Mouse (Mus musculus): ENCODE results near the gene Flna. TPM values are rescaled to one million over a fixed set of nuclear protein-coding genes. Genes with fewer than 3 reads are reported as not detected.

Flna gene
- polyA plus RNA-seq, 1 experiment from 2014 or later = 155 TPM

DNA sequence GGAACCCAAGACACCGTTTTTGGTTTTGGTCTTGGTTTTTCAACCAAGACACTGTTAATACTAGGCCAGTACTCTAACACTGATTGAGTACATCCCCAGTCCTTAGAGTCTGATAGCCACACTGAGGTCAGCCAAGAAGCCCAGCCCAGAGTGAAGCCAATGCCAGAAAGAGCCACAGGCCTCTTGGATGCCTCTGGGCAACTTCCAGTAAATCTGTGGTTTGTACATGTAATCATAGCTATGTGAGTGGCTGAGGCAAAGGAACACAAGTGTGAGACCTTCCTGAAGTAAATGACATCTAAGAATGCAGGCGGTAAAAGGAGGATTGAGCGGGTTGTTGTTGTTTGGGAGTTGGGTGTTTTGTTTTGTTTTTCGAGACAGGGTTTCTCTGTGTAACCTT lies 31.1 kb downstream of the Flna start:
- Histone ChIP-seq H3K4me2 (replicated peaks; ENCODE audit: low read depth) (no peak overlapping the region), H3K4me1 (replicated peaks; ENCODE audit: control insufficient read depth, insufficient read depth, low read length) (no peaks in the 10 kb centered on the region), H3K36me3 (ENCODE audit: control insufficient read depth, insufficient read depth) (peaks cover 3% of the 10 kb centered on the region; the same call in 1 of the 2 replicates), H3K27me3 (replicated peaks; ENCODE audit: control insufficient read depth, insufficient read depth, low read length) (no peaks in the 10 kb centered on the region), H3K9me3 (ENCODE audit: control insufficient read depth) (no peaks in the 10 kb centered on the region), H3K27ac (ENCODE audit: low read depth, low read length) (no peak overlapping the region), H3K9ac (ENCODE audit: low read depth, low read length) (no peak overlapping the region), H3K4me3 (ENCODE audit: low read depth, low read length) (no peak overlapping the region)
- no peak for TF ChIP-seq CTCF (IDR thresholded peaks at IDR 0.05; ENCODE audit: low read depth)
- WGBS = 94% methylated on average over 4 of the region's 4 CpGs
- ATAC-seq = no peak

- no peaks in the 10 kb centered on the region for H3K9me3 ChIP-seq (ENCODE audit: control insufficient read depth)
- no peak for ATAC-seq
- H3K4me1 ChIP-seq (replicated peaks; ENCODE audit: control insufficient read depth, insufficient read depth, low read length) = no peaks in the 10 kb centered on the region
- no peak overlapping the region for H3K9ac ChIP-seq (ENCODE audit: low read depth, low read length)
- no peaks in the 10 kb centered on the region for H3K27me3 ChIP-seq (replicated peaks; ENCODE audit: control insufficient read depth, insufficient read depth, low read length)
- TF ChIP-seq CTCF (IDR thresholded peaks at IDR 0.05; ENCODE audit: low read depth) = no peak
- H3K27ac ChIP-seq (ENCODE audit: low read depth, low read length) = no peak overlapping the region
- 81% methylated on average over 2 of the region's 2 CpGs for WGBS
- no peak overlapping the region for H3K4me2 ChIP-seq (replicated peaks; ENCODE audit: low read depth)
- H3K4me3 ChIP-seq (ENCODE audit: low read depth, low read length) = no peak overlapping the region
- no peaks in the 10 kb centered on the region for H3K36me3 ChIP-seq (ENCODE audit: control insufficient read depth, insufficient read depth)
These were observed 46.1 kb downstream of the Flna start for GRCm38 (mm10) chrX:74203556-74203955.

DNA sequence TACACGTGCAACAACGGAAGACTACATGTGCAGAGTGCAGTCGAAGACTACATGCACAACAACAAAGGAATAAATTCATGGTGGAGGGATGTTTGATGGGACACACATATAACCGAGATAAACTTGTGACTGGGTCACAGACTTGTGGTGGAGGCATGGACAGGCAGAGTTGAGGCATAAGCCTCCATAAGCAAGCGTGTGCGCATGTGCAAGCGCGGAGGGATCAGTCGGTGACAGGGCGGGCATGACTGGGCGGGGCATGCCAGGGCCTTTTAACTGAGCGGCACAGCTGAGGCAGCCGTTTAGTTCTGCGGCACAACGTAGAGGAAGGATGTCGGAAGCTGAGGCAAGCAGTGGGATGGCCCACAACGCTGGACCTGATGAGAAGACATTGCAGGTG lies 72.7 kb downstream of the Flna start, which contains the start of gene Tktl1:
Gene Tktl1, plus strand, starts transcription at position 301 of the 400 bp plus-strand sequence.
- TF ChIP-seq CTCF (IDR thresholded peaks at IDR 0.05; ENCODE audit: low read depth) = no peak
- 89% methylated on average over 17 of the region's 17 CpGs for WGBS
- Histone ChIP-seq H3K4me3 (ENCODE audit: low read depth, low read length) (no peak within 1 kb of the TSS), H3K4me1 (replicated peaks; ENCODE audit: control insufficient read depth, insufficient read depth, low read length) (no peaks in the 10 kb centered on the region), H3K36me3 (ENCODE audit: control insufficient read depth, insufficient read depth) (no peaks in the 10 kb centered on the region), H3K27me3 (replicated peaks; ENCODE audit: control insufficient read depth, insufficient read depth, low read length) (no peaks in the 10 kb centered on the region), H3K9ac (ENCODE audit: low read depth, low read length) (no peak within 1 kb of the TSS), H3K9me3 (ENCODE audit: control insufficient read depth) (no peaks in the 10 kb centered on the region), H3K4me2 (replicated peaks; ENCODE audit: low read depth) (no peak within 1 kb of the TSS), H3K27ac (ENCODE audit: low read depth, low read length) (no peak within 1 kb of the TSS)
- no peak for ATAC-seq

Small RNA genes lying within 50 kb of the gene (microRNA-seq; reads per million reads assigned to microRNA genes)
- 1.1 reads per million for gene Mir7091

Other genes starting within 250 kb of the Flna start
- 21.6 and 22.7 TPM in 2 replicates for gene Irak1, start 225.9 kb downstream of the Flna start, polyA plus RNA-seq (2015; fragmentation: Nextera tagmentation; extraction: Ambion mirVana)
- not detected in 2 replicates for gene Opn1mw, start 122.4 kb downstream of the Flna start, polyA plus RNA-seq (2015; fragmentation: Nextera tagmentation; extraction: Ambion mirVana)
- gene Mecp2, start 114.5 kb downstream of the Flna start, polyA plus RNA-seq (2015; fragmentation: Nextera tagmentation; extraction: Ambion mirVana) = 7.9 and 8.5 TPM in 2 replicates
- gene Tex28, start 82.0 kb downstream of the Flna start, polyA plus RNA-seq (2015; fragmentation: Nextera tagmentation; extraction: Ambion mirVana) = not detected in 2 replicates
- gene Tktl1, start 72.6 kb downstream of the Flna start, polyA plus RNA-seq (2015; fragmentation: Nextera tagmentation; extraction: Ambion mirVana) = not detected in 2 replicates
- 13.8 and 14.6 TPM in 2 replicates for gene Emd, start 4.9 kb upstream of the Flna start, polyA plus RNA-seq (2015; fragmentation: Nextera tagmentation; extraction: Ambion mirVana)
- 485 and 521 TPM in 2 replicates for gene Rpl10, start 21.0 kb upstream of the Flna start, polyA plus RNA-seq (2015; fragmentation: Nextera tagmentation; extraction: Ambion mirVana)
- 64.0 and 64.8 TPM in 2 replicates for gene Taz, start 32.1 kb upstream of the Flna start, polyA plus RNA-seq (2015; fragmentation: Nextera tagmentation; extraction: Ambion mirVana)
- gene Dnase1l1, start 32.5 kb upstream of the Flna start, polyA plus RNA-seq (2015; fragmentation: Nextera tagmentation; extraction: Ambion mirVana) = 24.7 and 26.2 TPM in 2 replicates
- gene Atp6ap1, start 47.3 kb upstream of the Flna start, polyA plus RNA-seq (2015; fragmentation: Nextera tagmentation; extraction: Ambion mirVana) = 111 and 115 TPM in 2 replicates
- 63.9 and 72.4 TPM in 2 replicates for gene Gdi1, start 55.2 kb upstream of the Flna start, polyA plus RNA-seq (2015; fragmentation: Nextera tagmentation; extraction: Ambion mirVana)
- 35.6 and 42.9 TPM in 2 replicates for gene Fam50a, start 63.2 kb upstream of the Flna start, polyA plus RNA-seq (2015; fragmentation: Nextera tagmentation; extraction: Ambion mirVana)
- gene Plxna3, start 79.2 kb upstream of the Flna start, polyA plus RNA-seq (2015; fragmentation: Nextera tagmentation; extraction: Ambion mirVana) = 0.93 and 1.3 TPM in 2 replicates
- gene Lage3, start 103.8 kb upstream of the Flna start, polyA plus RNA-seq (2015; fragmentation: Nextera tagmentation; extraction: Ambion mirVana) = 58.3 and 62.2 TPM in 2 replicates
- 77.4 and 78.1 TPM in 2 replicates for gene Ubl4a, start 123.4 kb upstream of the Flna start, polyA plus RNA-seq (2015; fragmentation: Nextera tagmentation; extraction: Ambion mirVana)
- 16.9 and 18.3 TPM in 2 replicates for gene Slc10a3, start 123.5 kb upstream of the Flna start, polyA plus RNA-seq (2015; fragmentation: Nextera tagmentation; extraction: Ambion mirVana)
- gene Fam3a, start 143.5 kb upstream of the Flna start, polyA plus RNA-seq (2015; fragmentation: Nextera tagmentation; extraction: Ambion mirVana) = 20.9 and 22.0 TPM in 2 replicates
- 12.0 and 12.7 TPM in 2 replicates for gene Ikbkg, start 143.5 kb upstream of the Flna start, polyA plus RNA-seq (2015; fragmentation: Nextera tagmentation; extraction: Ambion mirVana)
- gene G6pdx, start 179.4 kb upstream of the Flna start, polyA plus RNA-seq (2015; fragmentation: Nextera tagmentation; extraction: Ambion mirVana) = 13.6 and 14.5 TPM in 2 replicates
- gene Gm6880, start 231.6 kb upstream of the Flna start, polyA plus RNA-seq (2015; fragmentation: Nextera tagmentation; extraction: Ambion mirVana) = not detected in 2 replicates